In the genomic region with DNA sequence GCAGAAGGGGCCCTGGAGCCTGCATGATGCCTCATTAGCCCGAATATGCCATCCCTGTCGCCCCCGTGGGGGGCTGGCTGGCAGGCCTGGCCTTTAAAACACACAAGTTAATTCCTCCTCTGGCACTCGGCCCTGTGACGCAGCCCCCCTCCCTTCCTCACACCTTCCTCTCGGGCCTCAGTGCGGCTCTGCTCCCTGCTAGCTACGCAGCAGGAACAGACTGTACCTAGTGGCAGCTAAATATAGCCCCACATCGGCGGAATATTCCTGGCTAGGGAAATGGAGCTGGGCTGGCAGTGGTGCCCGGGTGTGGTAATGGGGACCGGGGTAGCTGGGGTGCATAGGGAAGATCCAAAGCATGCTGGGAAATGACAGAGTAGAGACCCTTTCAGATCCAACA, we compare ENCODE assay signal across 11 mouse cellular contexts.
DNase-seq lines count a peak whose midpoint lies in the region.
"Had no signal": no experiment of that assay in that cellular context is flagged by ENCODE, and none has a peak within 500 bp of the region (broad histone marks: within the 10 kb centered on the region; RNA-seq: fewer than 3 reads in every experiment).

No protein-coding gene starts in this region.

- 27% methylated on average over 12 of the region's 12 CpGs for WGBS in limb, embryonic 10.5 days

- H3K27ac ChIP-seq in limb, embryonic 10.5 days = no peak overlapping the region
- H3K27ac ChIP-seq: hindbrain, embryonic 15.5 days; limb, embryonic 15.5 days had no signal

- no peaks in the 10 kb centered on the region for H3K9me3 ChIP-seq in limb, embryonic 10.5 days (replicated peaks)
- H3K9me3 ChIP-seq: hindbrain, embryonic 15.5 days; limb, embryonic 15.5 days had no signal

- H3K36me3 ChIP-seq in limb, embryonic 10.5 days = no peaks in the 10 kb centered on the region
- H3K36me3 ChIP-seq: hindbrain, embryonic 15.5 days; limb, embryonic 15.5 days had no signal

- peak; percentile 17 for DNase-seq in adrenal gland, adult 8-10 months
- no peak for DNase-seq in adrenal gland, postnatal 25 days
- DNase-seq in MN1 (ENCODE audit: low spot score) = peak; percentile 29
- peak; percentile 15 for DNase-seq in gastrocnemius, postnatal 14 days
- peak; percentile 39 to 49 for DNase-seq in layer of hippocampus, adult 8-10 months (ENCODE audit: low spot score in 2 of 2)
- DNase-seq in limb, embryonic 10.5 days (ENCODE audit: low spot score) = no peak
- DNase-seq in ovary, postnatal 36 days (ENCODE audit: low spot score) = no peak
- no peak for DNase-seq in urinary bladder, postnatal 25 days (ENCODE audit: low spot score)

- no peak overlapping the region for H3K4me3 ChIP-seq in limb, embryonic 10.5 days
- H3K4me3 ChIP-seq: hindbrain, embryonic 15.5 days; limb, embryonic 15.5 days; myocyte had no signal

- H3K27me3 ChIP-seq in limb, embryonic 10.5 days (ENCODE audit: low read depth, poor library complexity, severe bottlenecking) = peaks cover 62% of the 10 kb centered on the region

- intact Hi-C loops in gastrocnemius, postnatal 14 days (cut with DNase I; ENCODE audit: low total_unique reads) = no loop called here

- peaks cover 12% of the 10 kb centered on the region for H3K4me1 ChIP-seq in limb, embryonic 10.5 days

Comparison
In these comparisons a context has a peak if more than half of its experiments do, and no peak if none do; other contexts are left out.
1. DNase-seq: peak in adrenal gland, adult 8-10 months (single experiment), MN1 (single experiment), gastrocnemius, postnatal 14 days (single experiment) and layer of hippocampus, adult 8-10 months (2 of 2); none in adrenal gland, postnatal 25 days (single experiment), limb, embryonic 10.5 days (single experiment), ovary, postnatal 36 days (single experiment) and urinary bladder, postnatal 25 days (single experiment).